Mouse (Mus musculus): ENCODE measurements around the gene Rpap3. TPM values are rescaled to one million over a fixed set of nuclear protein-coding genes. Genes with fewer than 3 reads are reported as not detected.

Rpap3 gene
- total and polyA plus RNA-seq, 3 experiments = 43.1 to 73.7 (median 69.1) TPM

Other genes with a start within 250 kb of the Rpap3 start
- 38.9 and 49.5 TPM in 2 replicates for gene Endou, start 25.5 kb upstream of the Rpap3 start, total RNA-seq (2012; rRNA removed)
- 60.5 and 66.9 TPM in 2 replicates for gene Endou, start 25.5 kb upstream of the Rpap3 start, total RNA-seq (2014; rRNA removed)
- 64.0 and 69.8 TPM in 2 replicates for gene Endou, start 25.5 kb upstream of the Rpap3 start, polyA plus RNA-seq (2012; ENCODE audit: insufficient read length, low read depth)
- gene Rapgef3, start 62.1 kb upstream of the Rpap3 start, total RNA-seq (2012; rRNA removed) = 2.8 and 3.4 TPM in 2 replicates
- 2.2 and 3.2 TPM in 2 replicates for gene Rapgef3, start 62.1 kb upstream of the Rpap3 start, total RNA-seq (2014; rRNA removed)
- 1.7 and 2.5 TPM in 2 replicates for gene Rapgef3, start 62.1 kb upstream of the Rpap3 start, polyA plus RNA-seq (2012; ENCODE audit: insufficient read length, low read depth)
- 35.0 and 39.4 TPM in 2 replicates for gene Slc48a1, start 72.7 kb upstream of the Rpap3 start, total RNA-seq (2012; rRNA removed)
- gene Slc48a1, start 72.7 kb upstream of the Rpap3 start, total RNA-seq (2014; rRNA removed) = 23.2 and 25.4 TPM in 2 replicates
- 50.6 and 56.0 TPM in 2 replicates for gene Slc48a1, start 72.7 kb upstream of the Rpap3 start, polyA plus RNA-seq (2012; ENCODE audit: insufficient read length, low read depth)
- 18.0 and 21.7 TPM in 2 replicates for gene Hdac7, start 138.7 kb upstream of the Rpap3 start, total RNA-seq (2012; rRNA removed)
- gene Hdac7, start 138.7 kb upstream of the Rpap3 start, total RNA-seq (2014; rRNA removed) = 17.7 and 19.8 TPM in 2 replicates
- 47.8 and 55.2 TPM in 2 replicates for gene Hdac7, start 138.7 kb upstream of the Rpap3 start, polyA plus RNA-seq (2012; ENCODE audit: insufficient read length, low read depth)
- gene Vdr, start 204.8 kb upstream of the Rpap3 start, total RNA-seq (2012; rRNA removed) = 0.63 and 0.68 TPM in 2 replicates
- gene Vdr, start 204.8 kb upstream of the Rpap3 start, total RNA-seq (2014; rRNA removed) = 0.52 and 0.61 TPM in 2 replicates
- 1.3 and 1.7 TPM in 2 replicates for gene Vdr, start 204.8 kb upstream of the Rpap3 start, polyA plus RNA-seq (2012; ENCODE audit: insufficient read length, low read depth)